Mouse (Mus musculus) E14TG2a.4 (cell line): ENCODE data around the gene Ccna1.

Experiments
- CTCF ChIP-seq: conservative IDR thresholded peaks from 2 replicates; pipeline ENCODE4 v1.5.1; 2014; ENCODE audit warnings: low read length
- NANOG ChIP-seq: IDR thresholded peaks from 2 replicates; pipeline ENCODE4 v1.6.1; 2014; ENCODE audit warnings: borderline replicate concordance, low read length, mixed read lengths
- POU5F1 ChIP-seq: IDR thresholded peaks from 2 replicates; pipeline ENCODE4 v1.6.1; 2014; ENCODE audit warnings: low read length, borderline replicate concordance

DNA sequence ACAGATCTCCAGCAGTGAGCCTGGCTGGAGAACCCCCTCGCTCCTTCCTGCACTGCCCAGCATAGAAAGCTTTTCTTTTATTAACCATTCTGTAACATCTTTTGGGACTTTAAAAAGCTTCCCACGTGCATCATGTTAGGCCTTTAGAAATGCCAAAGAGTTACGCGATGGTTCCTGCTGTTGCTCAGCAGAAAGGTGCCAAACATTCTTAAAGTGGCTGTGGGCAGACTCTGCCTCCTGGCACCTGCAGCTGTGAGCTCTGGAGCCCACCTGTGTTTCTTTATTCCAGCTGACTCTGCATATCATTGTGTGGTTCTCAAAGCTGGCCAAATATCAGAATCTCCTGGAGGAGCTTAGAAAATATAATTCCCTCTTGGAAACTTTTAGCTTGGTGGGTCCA is 51.3 kb downstream of the Ccna1 start:
- TF ChIP-seq NANOG (no peak), CTCF (no peak), POU5F1 (no peak)
